Mouse (Mus musculus) midbrain, embryonic 10.5 days (tissue): ENCODE results near the gene Kdelc1. TPM values are rescaled to one million over a fixed set of nuclear protein-coding genes. Genes with fewer than 3 reads are reported as not detected.

Experiments
- DNase-seq: peaks from one replicate; pipeline ENCODE4 v3.0.0-alpha.2; 2017; ENCODE audit warnings: low spot score
- H3K27ac ChIP-seq: fragments of 300-500 bp; sonication (generic); replicated peaks from 2 replicates; pipeline ENCODE4 v1.5.1; 2016; ENCODE audit warnings: mild to moderate bottlenecking
- H3K27me3 ChIP-seq: fragments of 300-500 bp; sonication (generic); 2 replicates; pipeline ENCODE4 v1.6.1; 2016; ENCODE audit warnings: low read depth, mild to moderate bottlenecking; ENCODE audit not compliant: poor library complexity, severe bottlenecking
- H3K36me3 ChIP-seq: fragments of 300-500 bp; sonication (generic); 2 replicates; pipeline ENCODE4 v1.6.1; 2016; ENCODE audit warnings: mild to moderate bottlenecking, moderate library complexity
- H3K4me1 ChIP-seq: fragments of 300-500 bp; sonication (generic); 2 replicates; pipeline ENCODE4 v1.6.1; 2016
- H3K4me3 ChIP-seq: fragments of 300-500 bp; sonication (generic); 2 replicates; pipeline ENCODE4 v1.5.1; 2016; ENCODE audit warnings: mild to moderate bottlenecking, moderate library complexity
- H3K9me3 ChIP-seq: fragments of 300-500 bp; sonication (generic); replicated peaks from 2 replicates; pipeline ENCODE4 v1.6.1; 2016; ENCODE audit warnings: mild to moderate bottlenecking
- WGBS: fragments of 180-500 bp; shearing (Covaris S2); methylation state at CpG from one replicate; pipeline ENCODE4 v1.1.7; 2016; 5-methylcytosine and 5-hydroxymethylcytosine counted together
- polyA plus RNA-seq: library from polyadenylated mRNA; unstranded; fragments of >200 nt; fragmentation: Nextera tagmentation; extraction: Ambion mirVana; gene quantifications from 2 replicates; pipeline ENCODE4 v1.2.1, GENCODE M21; 2016

Kdelc1 gene
- polyA plus RNA-seq, result 56.1 and 64.6 TPM in 2 replicates

- no peaks in the 10 kb centered on the region for H3K9me3 ChIP-seq
- H3K4me3 ChIP-seq, result peak within 1 kb of the TSS; percentile 78
- peaks cover 40% of the 10 kb centered on the region for H3K36me3 ChIP-seq
- H3K27ac ChIP-seq, result peak within 1 kb of the TSS; percentile 96
- no peaks in the 10 kb centered on the region for H3K27me3 ChIP-seq
- under 1% methylated on average over 39 of the region's 39 CpGs for WGBS
- peak; percentile 91 for DNase-seq
- peaks cover 23% of the 10 kb centered on the region for H3K4me1 ChIP-seq
Observed at GRCm38 (mm10) chr1:44118239-44119054, at the start of gene Kdelc1, which contains the start of gene Bivm. Gene Kdelc1 (minus strand): TSS chr1:44118808. Gene Bivm (plus strand): TSS chr1:44118957.

GRCm38 (mm10) chr1:44167859-44168383 lies 49.3 kb upstream of the Kdelc1 start:
- Histone ChIP-seq H3K36me3 (peaks cover 99% of the 10 kb centered on the region), H3K4me1 (no peaks in the 10 kb centered on the region), H3K27ac (no peak overlapping the region), H3K4me3 (no peak overlapping the region), H3K27me3 (no peaks in the 10 kb centered on the region), H3K9me3 (peaks cover 18% of the 10 kb centered on the region)
- DNase-seq, result no peak
- WGBS, result 94% methylated on average over 3 of the region's 3 CpGs

GRCm38 (mm10) chr1:44162389-44162788 lies 43.8 kb upstream of the Kdelc1 start:
- H3K27ac ChIP-seq, result no peak overlapping the region
- 96% methylated on average over 5 of the region's 5 CpGs for WGBS
- H3K4me3 ChIP-seq, result no peak overlapping the region
- H3K4me1 ChIP-seq, result no peaks in the 10 kb centered on the region
- no peaks in the 10 kb centered on the region for H3K9me3 ChIP-seq
- peaks cover 100% of the 10 kb centered on the region for H3K36me3 ChIP-seq
- DNase-seq, result no peak
- H3K27me3 ChIP-seq, result no peaks in the 10 kb centered on the region

- H3K4me1 ChIP-seq, result no peaks in the 10 kb centered on the region
- H3K9me3 ChIP-seq, result no peaks in the 10 kb centered on the region
- no peak overlapping the region for H3K27ac ChIP-seq
- peaks cover 100% of the 10 kb centered on the region for H3K36me3 ChIP-seq
- no peak for DNase-seq
- 94% methylated on average over 6 of the region's 6 CpGs for WGBS
- H3K4me3 ChIP-seq, result no peak overlapping the region
- no peaks in the 10 kb centered on the region for H3K27me3 ChIP-seq
Observed at GRCm38 (mm10) chr1:44161818-44162217, 43.2 kb upstream of the Kdelc1 start.

- DNase-seq, result no peak
- Histone ChIP-seq H3K36me3 (peaks cover 71% of the 10 kb centered on the region), H3K9me3 (no peaks in the 10 kb centered on the region), H3K4me3 (no peak overlapping the region), H3K27ac (no peak overlapping the region), H3K4me1 (no peaks in the 10 kb centered on the region), H3K27me3 (no peaks in the 10 kb centered on the region)
- 92% methylated on average over 6 of the region's 6 CpGs for WGBS
Observed at GRCm38 (mm10) chr1:44158317-44158716, 39.7 kb upstream of the Kdelc1 start.

- Histone ChIP-seq H3K4me3 (no peak overlapping the region), H3K4me1 (no peaks in the 10 kb centered on the region), H3K36me3 (peaks cover 56% of the 10 kb centered on the region), H3K27ac (no peak overlapping the region), H3K27me3 (no peaks in the 10 kb centered on the region), H3K9me3 (peaks cover 10% of the 10 kb centered on the region; the same call in 1 of the 2 replicates)
- DNase-seq, result no peak
- WGBS, result 97% methylated on average over 4 of the region's 4 CpGs
Observed at GRCm38 (mm10) chr1:44155287-44155686, 36.7 kb upstream of the Kdelc1 start.

- H3K4me1 ChIP-seq, result peaks cover 15% of the 10 kb centered on the region
- no peaks in the 10 kb centered on the region for H3K27me3 ChIP-seq
- peak overlapping the region; percentile 96 for H3K27ac ChIP-seq
- peaks cover 19% of the 10 kb centered on the region for H3K36me3 ChIP-seq
- WGBS, result 51% methylated on average over 6 of the region's 6 CpGs
- DNase-seq, result no peak
- peaks cover 10% of the 10 kb centered on the region; the same call in 1 of the 2 replicates for H3K9me3 ChIP-seq
- H3K4me3 ChIP-seq, result peak overlapping the region; percentile 79
Observed at GRCm38 (mm10) chr1:44148706-44149105, 30.1 kb upstream of the Kdelc1 start.

- WGBS, result under 1% methylated on average over 66 of the region's 66 CpGs
- Histone ChIP-seq H3K27me3 (no peaks in the 10 kb centered on the region), H3K4me1 (peaks cover 15% of the 10 kb centered on the region), H3K27ac (peak within 1 kb of the TSS; percentile 96), H3K36me3 (peaks cover 27% of the 10 kb centered on the region), H3K9me3 (peaks cover 8% of the 10 kb centered on the region; the same call in 1 of the 2 replicates), H3K4me3 (peak within 1 kb of the TSS; percentile 79)
- peak; percentile 95 for DNase-seq
Observed at GRCm38 (mm10) chr1:44147563-44148381, 29.2 kb upstream of the Kdelc1 start, which contains the start of gene Ercc5. Gene Ercc5 (plus strand): TSS chr1:44147744.

- Histone ChIP-seq H3K9me3 (no peaks in the 10 kb centered on the region), H3K4me1 (peaks cover 7% of the 10 kb centered on the region), H3K36me3 (peaks cover 55% of the 10 kb centered on the region), H3K27ac (no peak overlapping the region), H3K4me3 (no peak overlapping the region), H3K27me3 (no peaks in the 10 kb centered on the region)
- DNase-seq, result no peak
- 91% methylated on average over 5 of the region's 5 CpGs for WGBS
Observed at GRCm38 (mm10) chr1:44142747-44143146, 24.1 kb upstream of the Kdelc1 start.

GRCm38 (mm10) chr1:44140232-44140631 lies 21.6 kb upstream of the Kdelc1 start:
- H3K36me3 ChIP-seq, result peaks cover 72% of the 10 kb centered on the region
- H3K27me3 ChIP-seq, result no peaks in the 10 kb centered on the region
- H3K27ac ChIP-seq, result no peak overlapping the region
- no peak overlapping the region for H3K4me3 ChIP-seq
- H3K4me1 ChIP-seq, result no peaks in the 10 kb centered on the region
- H3K9me3 ChIP-seq, result no peaks in the 10 kb centered on the region
- 89% methylated on average over 4 of the region's 4 CpGs for WGBS
- no peak for DNase-seq

- Histone ChIP-seq H3K36me3 (peaks cover 66% of the 10 kb centered on the region), H3K27me3 (no peaks in the 10 kb centered on the region), H3K27ac (no peak overlapping the region), H3K4me3 (no peak overlapping the region), H3K4me1 (no peaks in the 10 kb centered on the region), H3K9me3 (no peaks in the 10 kb centered on the region)
- no peak for DNase-seq
- WGBS, result 84% methylated on average over 4 of the region's 4 CpGs
Observed at GRCm38 (mm10) chr1:44129929-44130581, 11.4 kb upstream of the Kdelc1 start.

GRCm38 (mm10) chr1:44125590-44125989 lies 7.0 kb upstream of the Kdelc1 start:
- 95% methylated on average over 4 of the region's 4 CpGs for WGBS
- Histone ChIP-seq H3K36me3 (peaks cover 66% of the 10 kb centered on the region), H3K27me3 (no peaks in the 10 kb centered on the region), H3K9me3 (no peaks in the 10 kb centered on the region), H3K4me1 (peaks cover 8% of the 10 kb centered on the region), H3K4me3 (no peak overlapping the region), H3K27ac (no peak overlapping the region)
- DNase-seq, result no peak
